Mouse (Mus musculus) spleen, postnatal 4 days (tissue): ENCODE data around the gene Dlx5.

ENCODE experiments used
- DNase-seq, 2 experiments: peaks; one replicate each; pipeline ENCODE4 v3.0.0; 2022; ENCODE audit warnings: low spot score in 2 of 2

Gene Dlx5

GRCm38 (mm10) chr6:6859950-6860410, 21.9 kb downstream of the Dlx5 start:
- DNase-seq: no peak

GRCm38 (mm10) chr6:6859111-6859949, 22.6 kb downstream of the Dlx5 start:
- DNase-seq: no peak

GRCm38 (mm10) chr6:6858571-6858970, 23.3 kb downstream of the Dlx5 start:
- no peak for DNase-seq

GRCm38 (mm10) chr6:6857766-6858165, 24.1 kb downstream of the Dlx5 start:
- no peak for DNase-seq

- DNase-seq: no peak
These were observed 25.0 kb downstream of the Dlx5 start for GRCm38 (mm10) chr6:6856881-6857280.

- no peak for DNase-seq
These were observed 25.6 kb downstream of the Dlx5 start for GRCm38 (mm10) chr6:6856316-6856715.

- no peak for DNase-seq
These were observed 26.1 kb downstream of the Dlx5 start for GRCm38 (mm10) chr6:6855746-6856185.

- DNase-seq: no peak
These were observed 26.8 kb downstream of the Dlx5 start for GRCm38 (mm10) chr6:6854902-6855745.

GRCm38 (mm10) chr6:6854176-6854575, 27.7 kb downstream of the Dlx5 start:
- DNase-seq: no peak

GRCm38 (mm10) chr6:6852944-6853343, 28.9 kb downstream of the Dlx5 start:
- DNase-seq: no peak

- DNase-seq: no peak
These were observed 30.7 kb downstream of the Dlx5 start for GRCm38 (mm10) chr6:6851166-6851565.

- DNase-seq: no peak
These were observed 31.4 kb downstream of the Dlx5 start for GRCm38 (mm10) chr6:6850324-6851060.

GRCm38 (mm10) chr6:6849744-6850143, 32.1 kb downstream of the Dlx5 start:
- no peak for DNase-seq

GRCm38 (mm10) chr6:6848541-6848940, 33.3 kb downstream of the Dlx5 start:
- no peak for DNase-seq

GRCm38 (mm10) chr6:6833301-6833700, 48.6 kb downstream of the Dlx5 start:
- DNase-seq: no peak

GRCm38 (mm10) chr6:6830446-6830845, 51.4 kb downstream of the Dlx5 start:
- no peak for DNase-seq
